Mouse (Mus musculus): ENCODE measurements around the gene Acat2. TPM values are rescaled to one million over a fixed set of nuclear protein-coding genes. Genes with fewer than 3 reads are reported as not detected.

The Acat2 gene
- polyA plus RNA-seq, 1 experiment from 2014 or later, result 296 TPM

- ATAC-seq (replicated peaks; ENCODE audit: insufficient number of reproducible peaks, low FRiP score, low TSS enrichment, low read depth) (no peak), DNase-seq (ENCODE audit: low spot score) (no peak)
- Histone ChIP-seq H3K36me3 (replicated peaks; ENCODE audit: control insufficient read depth, insufficient read depth, low read depth, low read length) (peaks cover 11% of the 10 kb centered on the region), H3K9ac (replicated peaks; ENCODE audit: low read length) (no peak overlapping the region), H3K9me3 (replicated peaks; ENCODE audit: control insufficient read depth, low read length) (no peaks in the 10 kb centered on the region), H3K4me1 (ENCODE audit: control insufficient read depth, insufficient read depth, low read length) (no peaks in the 10 kb centered on the region), H3K27ac (replicated peaks; ENCODE audit: low read depth, low read length) (no peak overlapping the region), H3K27me3 (ENCODE audit: control insufficient read depth, insufficient read depth, low read length) (no peaks in the 10 kb centered on the region), H3K4me2 (ENCODE audit: low read depth, low read length) (no peak overlapping the region), H3K4me3 (ENCODE audit: low read depth, low read length) (no peak overlapping the region)
- WGBS, result 90% methylated on average over 8 of the region's 8 CpGs
Observed at GRCm38 (mm10) chr17:12910391-12910790, 50.2 kb downstream of the Acat2 start.

- H3K4me3 ChIP-seq (ENCODE audit: low read depth, low read length), result no peak within 1 kb of the TSS
- H3K4me2 ChIP-seq (ENCODE audit: low read depth, low read length), result no peak within 1 kb of the TSS
- H3K4me1 ChIP-seq (ENCODE audit: control insufficient read depth, insufficient read depth, low read length), result no peaks in the 10 kb centered on the region
- 74% methylated on average over 35 of the region's 35 CpGs for WGBS
- H3K9me3 ChIP-seq (replicated peaks; ENCODE audit: control insufficient read depth, low read length), result no peaks in the 10 kb centered on the region
- H3K27me3 ChIP-seq (ENCODE audit: control insufficient read depth, insufficient read depth, low read length), result no peaks in the 10 kb centered on the region
- H3K36me3 ChIP-seq (replicated peaks; ENCODE audit: control insufficient read depth, insufficient read depth, low read depth, low read length), result peaks cover 11% of the 10 kb centered on the region
- H3K27ac ChIP-seq (replicated peaks; ENCODE audit: low read depth, low read length), result no peak within 1 kb of the TSS
- DNase-seq (ENCODE audit: low spot score) (no peak), ATAC-seq (replicated peaks; ENCODE audit: insufficient number of reproducible peaks, low FRiP score, low TSS enrichment, low read depth) (no peak)
- H3K9ac ChIP-seq (replicated peaks; ENCODE audit: low read length), result no peak within 1 kb of the TSS
Observed at GRCm38 (mm10) chr17:12909361-12910280, 50.9 kb downstream of the Acat2 start, which contains the start of gene Pnldc1. Pnldc1 (minus strand) TSS chr17:12910230.

- Histone ChIP-seq H3K9me3 (replicated peaks; ENCODE audit: control insufficient read depth, low read length) (no peaks in the 10 kb centered on the region), H3K4me2 (ENCODE audit: low read depth, low read length) (no peak overlapping the region), H3K9ac (replicated peaks; ENCODE audit: low read length) (no peak overlapping the region), H3K36me3 (replicated peaks; ENCODE audit: control insufficient read depth, insufficient read depth, low read depth, low read length) (peaks cover 4% of the 10 kb centered on the region), H3K4me1 (ENCODE audit: control insufficient read depth, insufficient read depth, low read length) (no peaks in the 10 kb centered on the region), H3K27me3 (ENCODE audit: control insufficient read depth, insufficient read depth, low read length) (no peaks in the 10 kb centered on the region), H3K27ac (replicated peaks; ENCODE audit: low read depth, low read length) (no peak overlapping the region), H3K4me3 (ENCODE audit: low read depth, low read length) (no peak overlapping the region)
- ATAC-seq (replicated peaks; ENCODE audit: insufficient number of reproducible peaks, low FRiP score, low TSS enrichment, low read depth) (no peak), DNase-seq (ENCODE audit: low spot score) (no peak)
- 93% methylated on average over 9 of the region's 9 CpGs for WGBS
Observed at GRCm38 (mm10) chr17:12906436-12906835, 54.1 kb downstream of the Acat2 start.

GRCm38 (mm10) chr17:12905810-12906209 is 54.7 kb downstream of the Acat2 start:
- no peaks in the 10 kb centered on the region for H3K4me1 ChIP-seq (ENCODE audit: control insufficient read depth, insufficient read depth, low read length)
- H3K4me2 ChIP-seq (ENCODE audit: low read depth, low read length), result no peak overlapping the region
- H3K9ac ChIP-seq (replicated peaks; ENCODE audit: low read length), result no peak overlapping the region
- H3K9me3 ChIP-seq (replicated peaks; ENCODE audit: control insufficient read depth, low read length), result no peaks in the 10 kb centered on the region
- 82% methylated on average over 4 of the region's 4 CpGs for WGBS
- peaks cover 3% of the 10 kb centered on the region for H3K36me3 ChIP-seq (replicated peaks; ENCODE audit: control insufficient read depth, insufficient read depth, low read depth, low read length)
- ATAC-seq (replicated peaks; ENCODE audit: insufficient number of reproducible peaks, low FRiP score, low TSS enrichment, low read depth), result no peak
- DNase-seq (ENCODE audit: low spot score), result no peak
- no peaks in the 10 kb centered on the region for H3K27me3 ChIP-seq (ENCODE audit: control insufficient read depth, insufficient read depth, low read length)
- no peak overlapping the region for H3K27ac ChIP-seq (replicated peaks; ENCODE audit: low read depth, low read length)
- no peak overlapping the region for H3K4me3 ChIP-seq (ENCODE audit: low read depth, low read length)

- no peaks in the 10 kb centered on the region for H3K36me3 ChIP-seq (replicated peaks; ENCODE audit: control insufficient read depth, insufficient read depth, low read depth, low read length)
- 83% methylated on average over 1 of the region's 1 CpGs for WGBS
- no peak for ATAC-seq (replicated peaks; ENCODE audit: insufficient number of reproducible peaks, low FRiP score, low TSS enrichment, low read depth)
Observed at GRCm38 (mm10) chr17:12904349-12904748, 56.2 kb downstream of the Acat2 start.

GRCm38 (mm10) chr17:12903372-12904333 is 56.9 kb downstream of the Acat2 start:
- DNase-seq (ENCODE audit: low spot score) (peak; percentile 36), ATAC-seq (replicated peaks; ENCODE audit: insufficient number of reproducible peaks, low FRiP score, low TSS enrichment, low read depth) (no peak; the same call in 1 of the 2 replicates)
- Histone ChIP-seq H3K36me3 (replicated peaks; ENCODE audit: control insufficient read depth, insufficient read depth, low read depth, low read length) (no peaks in the 10 kb centered on the region), H3K4me3 (ENCODE audit: low read depth, low read length) (no peak overlapping the region), H3K9me3 (replicated peaks; ENCODE audit: control insufficient read depth, low read length) (no peaks in the 10 kb centered on the region), H3K27ac (replicated peaks; ENCODE audit: low read depth, low read length) (no peak overlapping the region), H3K9ac (replicated peaks; ENCODE audit: low read length) (no peak overlapping the region), H3K27me3 (ENCODE audit: control insufficient read depth, insufficient read depth, low read length) (no peaks in the 10 kb centered on the region), H3K4me2 (ENCODE audit: low read depth, low read length) (no peak overlapping the region), H3K4me1 (ENCODE audit: control insufficient read depth, insufficient read depth, low read length) (no peaks in the 10 kb centered on the region)
- WGBS, result 47% methylated on average over 11 of the region's 12 CpGs

More at GRCm38 (mm10) chr17:12904349-12904748, 56.2 kb downstream of the Acat2 start:
- Histone ChIP-seq H3K27me3 (ENCODE audit: control insufficient read depth, insufficient read depth, low read length) (no peaks in the 10 kb centered on the region), H3K4me2 (ENCODE audit: low read depth, low read length) (no peak overlapping the region), H3K4me1 (ENCODE audit: control insufficient read depth, insufficient read depth, low read length) (no peaks in the 10 kb centered on the region), H3K9ac (replicated peaks; ENCODE audit: low read length) (no peak overlapping the region), H3K9me3 (replicated peaks; ENCODE audit: control insufficient read depth, low read length) (no peaks in the 10 kb centered on the region), H3K27ac (replicated peaks; ENCODE audit: low read depth, low read length) (no peak overlapping the region), H3K4me3 (ENCODE audit: low read depth, low read length) (no peak overlapping the region)
- DNase-seq (ENCODE audit: low spot score), result no peak

- WGBS, result 92% methylated on average over 6 of the region's 6 CpGs
- H3K36me3 ChIP-seq (replicated peaks; ENCODE audit: control insufficient read depth, insufficient read depth, low read depth, low read length), result no peaks in the 10 kb centered on the region
- H3K4me3 ChIP-seq (ENCODE audit: low read depth, low read length), result no peak overlapping the region
Observed at GRCm38 (mm10) chr17:12902291-12902690, 58.3 kb downstream of the Acat2 start.

More at GRCm38 (mm10) chr17:12902291-12902690, 58.3 kb downstream of the Acat2 start:
- no peaks in the 10 kb centered on the region for H3K9me3 ChIP-seq (replicated peaks; ENCODE audit: control insufficient read depth, low read length)
- no peaks in the 10 kb centered on the region for H3K4me1 ChIP-seq (ENCODE audit: control insufficient read depth, insufficient read depth, low read length)
- no peak overlapping the region for H3K9ac ChIP-seq (replicated peaks; ENCODE audit: low read length)
- H3K27ac ChIP-seq (replicated peaks; ENCODE audit: low read depth, low read length), result no peak overlapping the region
- DNase-seq (ENCODE audit: low spot score) (no peak), ATAC-seq (replicated peaks; ENCODE audit: insufficient number of reproducible peaks, low FRiP score, low TSS enrichment, low read depth) (no peak)
- H3K4me2 ChIP-seq (ENCODE audit: low read depth, low read length), result no peak overlapping the region
- H3K27me3 ChIP-seq (ENCODE audit: control insufficient read depth, insufficient read depth, low read length), result no peaks in the 10 kb centered on the region

Data from embryonic facial prominence, embryonic 11.5 days (tissue).